20 mouse cellular contexts compared by ENCODE assay signal in the genomic region with DNA sequence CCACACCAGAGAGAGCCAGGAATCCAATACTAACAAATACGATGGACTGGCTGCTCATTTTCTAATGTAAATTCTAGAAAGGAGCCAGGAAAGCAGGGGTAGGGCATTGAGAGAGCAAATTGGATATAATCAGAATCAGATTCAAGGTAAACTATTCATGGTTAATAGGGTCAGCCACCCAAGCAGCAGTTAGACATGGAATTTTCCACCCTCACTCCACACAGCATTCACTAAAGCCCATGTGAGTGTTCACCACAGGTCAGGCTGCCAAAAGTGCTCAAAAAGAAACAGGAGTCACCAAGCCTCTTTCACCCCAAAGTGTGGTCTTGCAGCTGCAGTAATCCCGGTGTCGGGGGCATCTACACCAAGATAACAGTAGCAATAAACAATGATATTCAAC.
DNase-seq lines count a peak whose midpoint lies in the region; ATAC-seq and TF ChIP-seq lines count a peak whose summit lies in the region.
"Had no signal": no experiment of that assay in that cellular context is flagged by ENCODE, and none has a peak within 500 bp of the region (broad histone marks: within the 10 kb centered on the region; RNA-seq: fewer than 3 reads in every experiment).

No protein-coding gene starts in this region.

- H3K27ac ChIP-seq in kidney, embryonic 16.5 days (ENCODE audit: low read length): no peak overlapping the region
- peak overlapping the region; percentile 22; the same call in 1 of the 2 replicates for H3K27ac ChIP-seq in kidney, embryonic 15.5 days
- H3K27ac ChIP-seq in cerebellum, adult 2 months (ENCODE audit: insufficient read depth, low read length): no peak overlapping the region
- H3K27ac ChIP-seq: embryonic facial prominence, embryonic 10.5 days; embryonic facial prominence, embryonic 12.5 days; forebrain, embryonic 13.5 days; forebrain, embryonic 15.5 days had no signal

- peak; percentile 44 for DNase-seq in kidney, adult 11 months
- peak; percentile 7 to 56 for DNase-seq in kidney, adult 8-10 months
- no peak for DNase-seq in kidney, adult 18-20 months
- DNase-seq in kidney, postnatal 10 days: no peak
- peak; percentile 16 to 29 for DNase-seq in kidney, postnatal 36 days
- no peak for DNase-seq in cerebellum, adult 2 months
- DNase-seq: adrenal gland, adult 2 months; adrenal gland, postnatal 10 days; adrenal gland, postnatal 25 days; cerebellum, adult 11 months; cerebellum, adult 18-20 months; cerebellum, adult 9-10 months; cerebellum, postnatal 10 days; cerebellum, postnatal 25 days had no signal

- no peak overlapping the region for H3K4me2 ChIP-seq in kidney, embryonic 16.5 days (replicated peaks; ENCODE audit: low read depth, low read length)
- no peak overlapping the region for H3K4me2 ChIP-seq in kidney, embryonic 15.5 days
- H3K4me2 ChIP-seq: embryonic facial prominence, embryonic 12.5 days; forebrain, embryonic 13.5 days; forebrain, embryonic 15.5 days had no signal

- H3K9ac ChIP-seq in kidney, embryonic 16.5 days (replicated peaks; ENCODE audit: low read length): no peak overlapping the region
- H3K9ac ChIP-seq in kidney, embryonic 15.5 days: no peak overlapping the region
- H3K9ac ChIP-seq: embryonic facial prominence, embryonic 12.5 days; forebrain, embryonic 13.5 days; forebrain, embryonic 15.5 days had no signal

- ATAC-seq in kidney, embryonic 16.5 days (ENCODE audit: low FRiP score, low TSS enrichment): no peak
- ATAC-seq in kidney, embryonic 15.5 days (replicated peaks; ENCODE audit: low FRiP score): no peak
- ATAC-seq: forebrain, embryonic 13.5 days; forebrain, embryonic 15.5 days had no signal

- no peak overlapping the region for H3K4me3 ChIP-seq in kidney, embryonic 16.5 days (ENCODE audit: low read length)
- H3K4me3 ChIP-seq in kidney, embryonic 15.5 days (replicated peaks): no peak overlapping the region
- no peak overlapping the region for H3K4me3 ChIP-seq in cerebellum, adult 2 months (replicated peaks; ENCODE audit: insufficient read depth, low read depth, low read length)
- H3K4me3 ChIP-seq: embryonic facial prominence, embryonic 10.5 days; embryonic facial prominence, embryonic 12.5 days; forebrain, embryonic 13.5 days; forebrain, embryonic 15.5 days had no signal

- TF ChIP-seq CTCF in cerebellum, adult 2 months (IDR thresholded peaks at IDR 0.05; ENCODE audit: borderline replicate concordance, insufficient read depth, low read depth, low read length): no peak

- no peaks in the 10 kb centered on the region for H3K9me3 ChIP-seq in kidney, embryonic 16.5 days (ENCODE audit: low read length)
- no peaks in the 10 kb centered on the region for H3K9me3 ChIP-seq in kidney, embryonic 15.5 days (replicated peaks)
- H3K9me3 ChIP-seq: embryonic facial prominence, embryonic 10.5 days; embryonic facial prominence, embryonic 12.5 days; forebrain, embryonic 13.5 days; forebrain, embryonic 15.5 days had no signal

- TF ChIP-seq POLR2A in cerebellum, adult 2 months (IDR thresholded peaks at IDR 0.05; ENCODE audit: borderline replicate concordance, insufficient read depth, low read length): no peak

- 68% methylated on average over 3 of the region's 3 CpGs for WGBS in kidney, embryonic 16.5 days
- 83% methylated on average over 3 of the region's 3 CpGs for whole genome bisulfite sequencing in kidney, embryonic 15.5 days
- WGBS in cerebellum, adult 2 months: 89% methylated on average over 3 of the region's 3 CpGs

- H3K4me1 ChIP-seq in kidney, embryonic 16.5 days (ENCODE audit: insufficient read depth, low read length): peaks cover 3% of the 10 kb centered on the region; the same call in 1 of the 2 replicates
- H3K4me1 ChIP-seq in kidney, embryonic 15.5 days: no peaks in the 10 kb centered on the region
- no peaks in the 10 kb centered on the region for H3K4me1 ChIP-seq in cerebellum, adult 2 months (ENCODE audit: control insufficient read depth, insufficient read depth, low read length)
- H3K4me1 ChIP-seq: embryonic facial prominence, embryonic 10.5 days; embryonic facial prominence, embryonic 12.5 days had no signal

- no peaks in the 10 kb centered on the region for H3K27me3 ChIP-seq in kidney, embryonic 16.5 days (ENCODE audit: insufficient read depth, low read length)
- peaks cover 3% of the 10 kb centered on the region; the same call in 1 of the 2 replicates for H3K27me3 ChIP-seq in kidney, embryonic 15.5 days
- H3K27me3 ChIP-seq in cerebellum, adult 2 months (ENCODE audit: control insufficient read depth, insufficient read depth, low read length): no peaks in the 10 kb centered on the region
- H3K27me3 ChIP-seq: embryonic facial prominence, embryonic 12.5 days; forebrain, embryonic 13.5 days had no signal

- H3K36me3 ChIP-seq in kidney, embryonic 16.5 days (ENCODE audit: insufficient read depth, low read length): no peaks in the 10 kb centered on the region
- H3K36me3 ChIP-seq in kidney, embryonic 15.5 days: no peaks in the 10 kb centered on the region
- H3K36me3 ChIP-seq: embryonic facial prominence, embryonic 10.5 days; embryonic facial prominence, embryonic 12.5 days; forebrain, embryonic 15.5 days had no signal

Comparison
In these comparisons a context has a peak if more than half of its experiments do, and no peak if none do; other contexts are left out.
1. DNase-seq: peak in kidney, adult 11 months (single experiment), kidney, adult 8-10 months (2 of 2) and kidney, postnatal 36 days (2 of 2); none in kidney, adult 18-20 months (single experiment), kidney, postnatal 10 days (single experiment) and cerebellum, adult 2 months (0 of 2).